11 mouse cellular contexts compared by ENCODE assay signal in the genomic region with DNA sequence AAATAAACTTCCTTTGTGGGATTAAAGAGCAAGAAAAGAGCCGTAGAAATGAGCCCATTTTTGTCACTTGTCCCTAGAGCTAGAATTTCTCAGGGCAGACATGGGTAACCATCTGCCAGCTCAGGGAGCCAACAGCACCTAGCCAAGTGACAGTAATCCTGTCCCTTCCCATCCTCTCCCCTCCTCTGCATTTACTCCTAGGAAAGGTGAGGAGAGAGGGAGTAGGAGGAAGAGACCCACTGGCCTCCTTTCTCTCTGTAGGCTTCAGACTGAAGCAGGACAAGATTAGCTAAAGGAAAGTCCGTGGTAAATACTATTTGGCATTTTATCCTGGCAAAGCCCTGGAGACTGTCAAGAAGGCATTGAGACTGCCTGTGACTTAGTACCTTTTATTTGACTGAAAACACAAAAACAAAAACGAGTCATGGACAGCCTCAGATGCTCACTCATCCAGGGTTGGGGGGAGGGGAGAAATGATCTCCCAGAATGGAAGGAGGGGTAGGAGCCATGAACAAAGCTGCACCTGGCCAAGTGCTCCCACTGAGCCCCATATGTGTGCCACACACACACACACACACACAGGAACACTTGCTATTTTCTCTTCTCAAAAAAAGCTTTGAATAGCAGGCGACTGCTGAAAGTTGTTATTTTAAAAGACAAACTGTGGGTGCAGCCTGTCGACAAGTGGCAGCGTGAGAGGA.
DNase-seq lines count a peak whose midpoint lies in the region; ATAC-seq lines count a peak whose summit lies in the region.
"Had no signal": no experiment of that assay in that cellular context is flagged by ENCODE, and none has a peak within 500 bp of the region (broad histone marks: within the 10 kb centered on the region; RNA-seq: fewer than 3 reads in every experiment).

No protein-coding gene starts in this region.

- H3K27ac ChIP-seq in hindbrain, embryonic 12.5 days: no peak overlapping the region
- H3K27ac ChIP-seq in midbrain, embryonic 14.5 days (replicated peaks; ENCODE audit: low read depth, low read length): no peak overlapping the region
- H3K27ac ChIP-seq: limb, embryonic 12.5 days; stomach, embryonic 15.5 days had no signal

- WGBS in hindbrain, embryonic 12.5 days: 28% methylated on average over 6 of the region's 6 CpGs
- 18% methylated on average over 6 of the region's 6 CpGs for WGBS in midbrain, embryonic 14.5 days

- no peaks in the 10 kb centered on the region for H3K9me3 ChIP-seq in hindbrain, embryonic 12.5 days (replicated peaks)
- no peaks in the 10 kb centered on the region for H3K9me3 ChIP-seq in midbrain, embryonic 14.5 days (ENCODE audit: control insufficient read depth, low read length)
- H3K9me3 ChIP-seq: limb, embryonic 12.5 days; stomach, embryonic 15.5 days had no signal

- H3K9ac ChIP-seq in hindbrain, embryonic 12.5 days: no peak overlapping the region
- no peak overlapping the region for H3K9ac ChIP-seq in midbrain, embryonic 14.5 days (replicated peaks; ENCODE audit: low read length)
- H3K9ac ChIP-seq: limb, embryonic 12.5 days; stomach, embryonic 15.5 days had no signal

- H3K27me3 ChIP-seq in hindbrain, embryonic 12.5 days: no peaks in the 10 kb centered on the region
- H3K27me3 ChIP-seq in midbrain, embryonic 14.5 days (ENCODE audit: control insufficient read depth, insufficient read depth, low read length): no peaks in the 10 kb centered on the region
- H3K27me3 ChIP-seq: limb, embryonic 12.5 days; stomach, embryonic 15.5 days had no signal

- ATAC-seq in hindbrain, embryonic 12.5 days (ENCODE audit: low FRiP score): peak; percentile 74
- ATAC-seq in midbrain, embryonic 14.5 days (ENCODE audit: low FRiP score, low TSS enrichment): no peak

- H3K36me3 ChIP-seq in hindbrain, embryonic 12.5 days: no peaks in the 10 kb centered on the region
- no peaks in the 10 kb centered on the region for H3K36me3 ChIP-seq in midbrain, embryonic 14.5 days (ENCODE audit: control insufficient read depth, insufficient read depth, low read length)
- H3K36me3 ChIP-seq: limb, embryonic 12.5 days; stomach, embryonic 15.5 days had no signal

- no peak overlapping the region for H3K4me3 ChIP-seq in hindbrain, embryonic 12.5 days
- H3K4me3 ChIP-seq in midbrain, embryonic 14.5 days (replicated peaks; ENCODE audit: low read depth, low read length): no peak overlapping the region
- H3K4me3 ChIP-seq: limb, embryonic 12.5 days; stomach, embryonic 15.5 days had no signal

- DNase-seq in brain, adult 2 months (ENCODE audit: low read depth, low spot score): peak; percentile 96
- peak; percentile 77 for DNase-seq in cerebellum, adult 8-10 months
- peak; percentile 33 for DNase-seq in midbrain, embryonic 14.5 days
- DNase-seq in kidney, postnatal 25 days: no peak
- no peak for DNase-seq in spleen, postnatal 36 days (ENCODE audit: low spot score in 2 of 2)
- DNase-seq in adrenal gland, adult 18-20 months (ENCODE audit: low spot score in 2 of 2): no peak
- DNase-seq in ovary, postnatal 14 days (ENCODE audit: low spot score): no peak
- DNase-seq: adrenal gland, postnatal 10 days had no signal

- peaks cover 12% of the 10 kb centered on the region for H3K4me1 ChIP-seq in hindbrain, embryonic 12.5 days
- peaks cover 12% of the 10 kb centered on the region; the same call in 1 of the 2 replicates for H3K4me1 ChIP-seq in midbrain, embryonic 14.5 days (ENCODE audit: control insufficient read depth, insufficient read depth, low read length)
- H3K4me1 ChIP-seq: limb, embryonic 12.5 days; stomach, embryonic 15.5 days had no signal

- no peak overlapping the region for H3K4me2 ChIP-seq in hindbrain, embryonic 12.5 days (replicated peaks)
- no peak overlapping the region for H3K4me2 ChIP-seq in midbrain, embryonic 14.5 days (ENCODE audit: low read length)
- H3K4me2 ChIP-seq: limb, embryonic 12.5 days; stomach, embryonic 15.5 days had no signal

Comparison
In these comparisons a context has a peak if more than half of its experiments do, and no peak if none do; other contexts are left out.
1. DNase-seq: peak in brain, adult 2 months (single experiment), cerebellum, adult 8-10 months (single experiment) and midbrain, embryonic 14.5 days (single experiment); none in kidney, postnatal 25 days (0 of 2), spleen, postnatal 36 days (0 of 2), adrenal gland, adult 18-20 months (0 of 2) and ovary, postnatal 14 days (single experiment).